Mouse (Mus musculus): ENCODE data around the gene Hspb6. TPM values are rescaled to one million over a fixed set of nuclear protein-coding genes. Genes with fewer than 3 reads are reported as not detected.

The Hspb6 gene
- total RNA-seq, 2 experiments from 2014 or later, result 2.6 to 2.9 TPM

- no peak for DNase-seq (ENCODE audit: low spot score in 2 of 2)
Observed at GRCm38 (mm10) chr7:30604944-30605343, 53.0 kb downstream of the Hspb6 start.

Small RNA genes within 50 kb of the gene (microRNA-seq; reads per million reads assigned to microRNA genes)
- gene Gm38670, result 0 reads per million in 2 experiments
- gene Mir3569, result 0.25 to 0.98 reads per million in 2 experiments

Other genes with a start within 250 kb of the Hspb6 start
- gene Alkbh6, start 243.5 kb upstream of the Hspb6 start, total RNA-seq (2021), result 10 to 100 TPM; 55.2 to 63.0 TPM
- gene Syne4, start 237.4 kb upstream of the Hspb6 start, total RNA-seq (2021), result 10 to 100 TPM; 10.5 to 10.9 TPM
- gene E130208F15Rik, start 230.4 kb upstream of the Hspb6 start, total RNA-seq (2021), result under 1 TPM; 0.30 to 0.43 TPM
- gene Sdhaf1, start 228.3 kb upstream of the Hspb6 start, total RNA-seq (2021), result 1 to 10 TPM; 6.3 to 6.6 TPM
- 10 to 100 TPM; 29.9 to 32.6 TPM for gene Lrfn3, start 189.4 kb upstream of the Hspb6 start, total RNA-seq (2021)
- gene Tyrobp, start 138.4 kb upstream of the Hspb6 start, total RNA-seq (2021), result 10 to 100 TPM; 29.7 to 34.3 TPM
- gene Hcst, start 132.3 kb upstream of the Hspb6 start, total RNA-seq (2021), result under 1 TPM in 1 of 2 experiments, not detected in 1; 0.99 TPM
- 1 to 10 TPM; 3.0 to 4.2 TPM for gene Nfkbid, start 130.4 kb upstream of the Hspb6 start, total RNA-seq (2021)
- 1,000 to 10,000 TPM; 1,425 to 1,440 TPM for gene Aplp1, start 106.6 kb upstream of the Hspb6 start, total RNA-seq (2021)
- 10 to 100 TPM; 11.9 to 17.4 TPM for gene Kirrel2, start 94.5 kb upstream of the Hspb6 start, total RNA-seq (2021)
- gene Nphs1, start 93.9 kb upstream of the Hspb6 start, total RNA-seq (2021), result 1 to 10 TPM in 1 of 2 experiments, under 1 TPM in 1; 0.96 to 1.8 TPM
- not detected for gene Prodh2, start 58.6 kb upstream of the Hspb6 start, total RNA-seq (2021)
- 100 to 1,000 TPM in 1 of 2 experiments, 10 to 100 TPM in 1; 97.4 to 108 TPM for gene Arhgap33, start 17.1 kb upstream of the Hspb6 start, total RNA-seq (2021)
- 1 to 10 TPM; 4.4 to 5.2 TPM for gene Proser3, start 121 bp downstream of the Hspb6 start, total RNA-seq (2021)
- gene Lin37, start 7.7 kb downstream of the Hspb6 start, total RNA-seq (2021), result 10 to 100 TPM; 40.8 to 43.2 TPM
- gene U2af1l4, start 11.1 kb downstream of the Hspb6 start, total RNA-seq (2021), result 10 to 100 TPM; 74.6 to 75.2 TPM
- 1 to 10 TPM; 9.1 to 9.2 TPM for gene Gm49396, start 11.2 kb downstream of the Hspb6 start, total RNA-seq (2021)
- 10 to 100 TPM; 89.3 to 91.7 TPM for gene Psenen, start 11.4 kb downstream of the Hspb6 start, total RNA-seq (2021)
- gene Igflr1, start 13.2 kb downstream of the Hspb6 start, total RNA-seq (2021), result 1 to 10 TPM; 4.9 to 6.4 TPM
- gene Kmt2b, start 36.5 kb downstream of the Hspb6 start, total RNA-seq (2021), result 10 to 100 TPM; 45.3 to 47.8 TPM
- gene Zbtb32, start 46.7 kb downstream of the Hspb6 start, total RNA-seq (2021), result not detected
- under 1 TPM; 0.38 to 0.45 TPM for gene Upk1a, start 60.7 kb downstream of the Hspb6 start, total RNA-seq (2021)
- gene Cox6b1, start 74.0 kb downstream of the Hspb6 start, total RNA-seq (2021), result 100 to 1,000 TPM; 599 to 606 TPM
- gene Etv2, start 83.7 kb downstream of the Hspb6 start, total RNA-seq (2021), result not detected
- 10 to 100 TPM; 79.0 to 82.6 TPM for gene Rbm42, start 98.1 kb downstream of the Hspb6 start, total RNA-seq (2021)
- 1 to 10 TPM; 4.6 to 5.4 TPM for gene Haus5, start 112.8 kb downstream of the Hspb6 start, total RNA-seq (2021)
- gene Pmis2, start 119.4 kb downstream of the Hspb6 start, total RNA-seq (2021), result not detected
- gene 2200002J24Rik, start 146.7 kb downstream of the Hspb6 start, total RNA-seq (2021), result not detected
- under 1 TPM; 0.22 to 0.36 TPM for gene Atp4a, start 160.0 kb downstream of the Hspb6 start, total RNA-seq (2021)
- 100 to 1,000 TPM; 109 TPM for gene Tmem147, start 177.4 kb downstream of the Hspb6 start, total RNA-seq (2021)
- not detected for gene Gapdhs, start 191.5 kb downstream of the Hspb6 start, total RNA-seq (2021)
- gene Sbsn, start 199.3 kb downstream of the Hspb6 start, total RNA-seq (2021), result 10 to 100 TPM in 1 of 2 experiments, 1 to 10 TPM in 1; 6.9 to 10.1 TPM
- 1 to 10 TPM; 1.1 to 1.8 TPM for gene Dmkn, start 211.6 kb downstream of the Hspb6 start, total RNA-seq (2021)
- not detected for gene Krtdap, start 235.7 kb downstream of the Hspb6 start, total RNA-seq (2021)

Measured in layer of hippocampus, adult 18-20 months (tissue).